Mouse (Mus musculus) left cerebral cortex, postnatal 4 days (tissue): Measurements from ENCODE around the gene Natd1. TPM values are rescaled to one million over a fixed set of nuclear protein-coding genes. Genes with fewer than 3 reads are reported as not detected.
A peak's percentile ranks its signal among the peaks of the same experiment; 100 is the strongest.
"Not testable (repeated sequence)": the region's sequence is repeated elsewhere in the genome, so short reads cannot be mapped to it uniquely, and the experiment has no call there.

Experiments
- DNase-seq: peaks from one replicate; pipeline ENCODE4 v3.0.0-alpha.2; 2022
- intact Hi-C: fragments of 180-260 bp; cut with DNase I; formaldehyde crosslinking; loops from one replicate; pipeline ENCODE4 v1.15.1; 2025
- total RNA-seq, 2 experiments: library from RNA; stranded (reverse); gene quantifications; 2 replicates each; pipeline ENCODE4 v1.2.3; 2021

Natd1 gene
- total RNA-seq, 2 experiments from 2014 or later: 22.8 to 29.3 TPM

- DNase-seq: no peak
- intact Hi-C loops: no loop called here
Observed at GRCm38 (mm10) chr11:60902001-60902400, 12.5 kb downstream of the Natd1 start.

- DNase-seq: no peak
- intact Hi-C loops: no loop called here
Observed at GRCm38 (mm10) chr11:60895915-60896314, 18.6 kb downstream of the Natd1 start.

GRCm38 (mm10) chr11:60890744-60891143 lies 23.8 kb downstream of the Natd1 start:
- intact Hi-C loops: no loop called here
- DNase-seq: no peak

GRCm38 (mm10) chr11:60890286-60890685 lies 24.3 kb downstream of the Natd1 start:
- DNase-seq: no peak
- intact Hi-C loops: no loop called here

- intact Hi-C loops: no loop called here
- DNase-seq: no peak
Observed at GRCm38 (mm10) chr11:60889861-60890260, 24.7 kb downstream of the Natd1 start.

- DNase-seq, intact Hi-C loops: not testable (repeated sequence)
Observed at GRCm38 (mm10) chr11:60886986-60887385, 27.6 kb downstream of the Natd1 start.

- DNase-seq: no peak
- intact Hi-C loops: no loop called here
Observed at GRCm38 (mm10) chr11:60882386-60882785, 32.2 kb downstream of the Natd1 start.

- intact Hi-C loops: no loop called here
- no peak for DNase-seq
Observed at GRCm38 (mm10) chr11:60880559-60880958, 34.0 kb downstream of the Natd1 start.

GRCm38 (mm10) chr11:60879423-60879822 lies 35.1 kb downstream of the Natd1 start:
- DNase-seq: peak; percentile 54
- intact Hi-C loops: no loop called here

- intact Hi-C loops: no loop called here
- DNase-seq: peak; percentile 97
Observed at GRCm38 (mm10) chr11:60878675-60879294, 35.8 kb downstream of the Natd1 start, which contains the start of gene Tmem11. Gene Tmem11, minus strand, starts transcription at chr11:60879272.

- intact Hi-C loops: no loop called here
- peak; percentile 68 for DNase-seq
Observed at GRCm38 (mm10) chr11:60878056-60878612, 36.4 kb downstream of the Natd1 start.

- no peak for DNase-seq
- intact Hi-C loops: no loop called here
Observed at GRCm38 (mm10) chr11:60873101-60873500, 41.4 kb downstream of the Natd1 start.

- DNase-seq: no peak
- intact Hi-C loops: no loop called here
Observed at GRCm38 (mm10) chr11:60871409-60871808, 43.1 kb downstream of the Natd1 start.

GRCm38 (mm10) chr11:60869471-60869870 lies 45.1 kb downstream of the Natd1 start:
- intact Hi-C loops, DNase-seq: not testable (repeated sequence)

GRCm38 (mm10) chr11:60867904-60868303 lies 46.6 kb downstream of the Natd1 start:
- intact Hi-C loops: no loop called here

GRCm38 (mm10) chr11:60867456-60867855 lies 47.1 kb downstream of the Natd1 start:
- no peak for DNase-seq

More at GRCm38 (mm10) chr11:60867904-60868303, 46.6 kb downstream of the Natd1 start:
- DNase-seq: no peak

GRCm38 (mm10) chr11:60866021-60866420 lies 48.5 kb downstream of the Natd1 start:
- intact Hi-C loops: no loop called here
- no peak for DNase-seq

More at GRCm38 (mm10) chr11:60867456-60867855, 47.1 kb downstream of the Natd1 start:
- intact Hi-C loops: no loop called here

GRCm38 (mm10) chr11:60864916-60865315 lies 49.6 kb downstream of the Natd1 start:
- intact Hi-C loops: no loop called here
- no peak for DNase-seq

GRCm38 (mm10) chr11:60864166-60864565 lies 50.4 kb downstream of the Natd1 start:
- intact Hi-C loops: no loop called here
- no peak for DNase-seq

GRCm38 (mm10) chr11:60863196-60863595 lies 51.4 kb downstream of the Natd1 start:
- DNase-seq: no peak

GRCm38 (mm10) chr11:60861993-60862392 lies 52.6 kb downstream of the Natd1 start:
- no peak for DNase-seq
- intact Hi-C loops: no loop called here

More at GRCm38 (mm10) chr11:60863196-60863595, 51.4 kb downstream of the Natd1 start:
- intact Hi-C loops: no loop called here

GRCm38 (mm10) chr11:60856587-60856986 lies 58.0 kb downstream of the Natd1 start:
- DNase-seq: no peak
- intact Hi-C loops: no loop called here
